Mouse (Mus musculus) activated CD4-positive, CD25-positive, alpha-beta regulatory T cell, adult 4 months (primary cell): ENCODE measurements at regions not wholly inside any gene's neighbourhood (a gene's known extent, or its start where the extent isn't known, plus 50 kb on each side); places are given as distances from the start of the nearest gene placed in this dataset.

Experiments
- ATAC-seq: one replicate; pipeline ENCODE4 v1.8.0; 2017

- no peak for ATAC-seq
Measured at GRCm38 (mm10) chr12:15741219-15741618, 75.5 kb downstream of the Trib2 start.

- ATAC-seq, result no peak
Measured at GRCm38 (mm10) chr12:15738989-15739388, 77.7 kb downstream of the Trib2 start.

GRCm38 (mm10) chr12:15731261-15731660 is 85.5 kb downstream of the Trib2 start:
- ATAC-seq, result no peak

- no peak for ATAC-seq
Measured at GRCm38 (mm10) chr12:15729696-15730095, 87.0 kb downstream of the Trib2 start.

GRCm38 (mm10) chr12:15723529-15723928 is 93.2 kb downstream of the Trib2 start:
- ATAC-seq, result no peak

GRCm38 (mm10) chr12:15722161-15722560 is 94.6 kb downstream of the Trib2 start:
- ATAC-seq, result no peak

- no peak for ATAC-seq
Measured at GRCm38 (mm10) chr12:15720171-15720570, 96.6 kb downstream of the Trib2 start.

GRCm38 (mm10) chr12:15718827-15719226 is 97.9 kb downstream of the Trib2 start:
- no peak for ATAC-seq

GRCm38 (mm10) chr12:15717989-15718388 is 98.7 kb downstream of the Trib2 start:
- ATAC-seq, result no peak

- peak; percentile 79 for ATAC-seq
Measured at GRCm38 (mm10) chr12:15717342-15717741, 99.4 kb downstream of the Trib2 start.

- ATAC-seq, result no peak
Measured at GRCm38 (mm10) chr12:15713623-15714022, 103.1 kb downstream of the Trib2 start.

GRCm38 (mm10) chr12:15707570-15708095 is 109.1 kb downstream of the Trib2 start:
- ATAC-seq, result no peak

GRCm38 (mm10) chr12:15704412-15704811 is 112.3 kb downstream of the Trib2 start:
- no peak for ATAC-seq

- no peak for ATAC-seq
Measured at GRCm38 (mm10) chr12:15702137-15702536, 114.6 kb downstream of the Trib2 start.

GRCm38 (mm10) chr12:15698829-15699228 is 117.9 kb downstream of the Trib2 start:
- ATAC-seq, result no peak

- no peak for ATAC-seq
Measured at GRCm38 (mm10) chr12:15698042-15698771, 118.5 kb downstream of the Trib2 start.

- ATAC-seq, result no peak
Measured at GRCm38 (mm10) chr12:15688342-15688741, 128.4 kb downstream of the Trib2 start.

GRCm38 (mm10) chr12:15684311-15684710 is 132.4 kb downstream of the Trib2 start:
- no peak for ATAC-seq

- no peak for ATAC-seq
Measured at GRCm38 (mm10) chr12:15681678-15682355, 134.9 kb downstream of the Trib2 start.

- no peak for ATAC-seq
Measured at GRCm38 (mm10) chr12:15676127-15676526, 140.6 kb downstream of the Trib2 start.

- no peak for ATAC-seq
Measured at GRCm38 (mm10) chr12:15659755-15660154, 157.0 kb downstream of the Trib2 start.

- ATAC-seq, result no peak
Measured at GRCm38 (mm10) chr12:15659332-15659731, 157.4 kb downstream of the Trib2 start.

GRCm38 (mm10) chr12:15657748-15658251 is 158.9 kb downstream of the Trib2 start:
- no peak for ATAC-seq

- ATAC-seq, result no peak
Measured at GRCm38 (mm10) chr12:15654585-15654984, 162.1 kb downstream of the Trib2 start.
